Mouse (Mus musculus) midbrain, embryonic 14.5 days (tissue): ENCODE data around the gene Ttll11. TPM values are rescaled to one million over a fixed set of nuclear protein-coding genes. Genes with fewer than 3 reads are reported as not detected.

Experiments
- ATAC-seq: fragments of 200-750 bp; cut with Nextera tagmentation; 2 replicates; pipeline ENCODE4 v1.8.0; 2017; ENCODE audit warnings: moderate number of reproducible peaks, moderate library complexity; ENCODE audit not compliant: low FRiP score, low TSS enrichment
- DNase-seq: peaks from one replicate; pipeline ENCODE4 v3.0.0-alpha.2; 2015
- H3K27ac ChIP-seq: fragments of 300-500 bp; sonication (generic); replicated peaks from 2 replicates; pipeline ENCODE4 v1.5.1; 2014; ENCODE audit warnings: mild to moderate bottlenecking, low read depth, low read length, moderate library complexity
- H3K27me3 ChIP-seq: fragments of 300-500 bp; sonication (generic); 2 replicates; pipeline ENCODE4 v1.6.1; 2014; ENCODE audit warnings: low read length, control low read depth, mixed read lengths; ENCODE audit not compliant: control insufficient read depth, insufficient read depth
- H3K36me3 ChIP-seq: fragments of 300-500 bp; sonication (generic); 2 replicates; pipeline ENCODE4 v1.6.1; 2014; ENCODE audit warnings: low read length, control low read depth; ENCODE audit not compliant: control insufficient read depth, insufficient read depth
- H3K4me1 ChIP-seq: fragments of 300-500 bp; sonication (generic); 2 replicates; pipeline ENCODE4 v1.6.1; 2014; ENCODE audit warnings: mild to moderate bottlenecking, antibody characterized with exemption, low read length, control low read depth; ENCODE audit not compliant: control insufficient read depth, insufficient read depth
- H3K4me2 ChIP-seq: fragments of 300-500 bp; sonication (generic); 2 replicates; pipeline ENCODE4 v1.6.1; 2014; ENCODE audit warnings: mild to moderate bottlenecking, low read length, moderate library complexity
- H3K4me3 ChIP-seq: fragments of 300-500 bp; sonication (generic); replicated peaks from 2 replicates; pipeline ENCODE4 v1.5.1; 2014; ENCODE audit warnings: low read depth, low read length
- H3K9ac ChIP-seq: fragments of 300-500 bp; sonication (generic); replicated peaks from 2 replicates; pipeline ENCODE4 v1.6.1; 2014; ENCODE audit warnings: mild to moderate bottlenecking, low read length, moderate library complexity
- H3K9me3 ChIP-seq: fragments of 300-500 bp; sonication (generic); 2 replicates; pipeline ENCODE4 v1.6.1; 2016; ENCODE audit warnings: low read length, control low read depth, mixed read lengths; ENCODE audit not compliant: control insufficient read depth
- WGBS: fragments of 180-500 bp; shearing (Covaris S2); extraction: QIAGEN DNeasy Blood & Tissue Kit; methylation state at CpG from one replicate; pipeline ENCODE4 v1.1.7; 2014; 5-methylcytosine and 5-hydroxymethylcytosine counted together
- polyA plus RNA-seq: library from polyadenylated mRNA; unstranded; fragments of >200 nt; fragmentation: Nextera tagmentation; extraction: Ambion mirVana; gene quantifications from 2 replicates; pipeline ENCODE4 v1.2.1, GENCODE M21; 2014

The Ttll11 gene
- polyA plus RNA-seq, 1 experiment from 2014 or later, result 5.1 TPM

- no peaks in the 10 kb centered on the region for H3K36me3 ChIP-seq
- peaks cover 12% of the 10 kb centered on the region; the same call in 1 of the 2 replicates for H3K4me1 ChIP-seq
- ATAC-seq (no peak), DNase-seq (no peak)
- 81% methylated on average over 4 of the region's 4 CpGs for WGBS
- H3K9me3 ChIP-seq, result no peaks in the 10 kb centered on the region
- no peak overlapping the region for H3K27ac ChIP-seq
- no peaks in the 10 kb centered on the region for H3K27me3 ChIP-seq
- no peak overlapping the region for H3K4me3 ChIP-seq
- no peak overlapping the region for H3K4me2 ChIP-seq
- H3K9ac ChIP-seq, result no peak overlapping the region
Observed at GRCm38 (mm10) chr2:35863284-35863683, 116.4 kb downstream of the Ttll11 start.

- H3K4me3 ChIP-seq, result no peak overlapping the region
- no peaks in the 10 kb centered on the region for H3K36me3 ChIP-seq
- no peak overlapping the region for H3K27ac ChIP-seq
- peaks cover 12% of the 10 kb centered on the region; the same call in 1 of the 2 replicates for H3K4me1 ChIP-seq
- H3K27me3 ChIP-seq, result no peaks in the 10 kb centered on the region
- no peaks in the 10 kb centered on the region for H3K9me3 ChIP-seq
- DNase-seq, result no peak
- H3K4me2 ChIP-seq, result no peak overlapping the region
- H3K9ac ChIP-seq, result no peak overlapping the region
- no peak for ATAC-seq
- WGBS, result 88% methylated on average over 7 of the region's 7 CpGs
Observed at GRCm38 (mm10) chr2:35861185-35861584, 118.5 kb downstream of the Ttll11 start.

- Histone ChIP-seq H3K27me3 (no peaks in the 10 kb centered on the region), H3K4me2 (no peak overlapping the region), H3K9ac (no peak overlapping the region), H3K36me3 (no peaks in the 10 kb centered on the region), H3K4me1 (peaks cover 12% of the 10 kb centered on the region; the same call in 1 of the 2 replicates), H3K27ac (no peak overlapping the region), H3K4me3 (no peak overlapping the region), H3K9me3 (no peaks in the 10 kb centered on the region)
- 76% methylated on average over 10 of the region's 10 CpGs for WGBS
- no peak for ATAC-seq
- no peak for DNase-seq
Observed at GRCm38 (mm10) chr2:35860394-35860744, 119.3 kb downstream of the Ttll11 start.

- H3K27me3 ChIP-seq, result no peaks in the 10 kb centered on the region
- no peaks in the 10 kb centered on the region for H3K9me3 ChIP-seq
- 73% methylated on average over 7 of the region's 7 CpGs for WGBS
- no peak overlapping the region for H3K4me2 ChIP-seq
- H3K4me3 ChIP-seq, result no peak overlapping the region
- no peaks in the 10 kb centered on the region for H3K36me3 ChIP-seq
- H3K4me1 ChIP-seq, result peaks cover 12% of the 10 kb centered on the region; the same call in 1 of the 2 replicates
- H3K9ac ChIP-seq, result no peak overlapping the region
- H3K27ac ChIP-seq, result no peak overlapping the region
- ATAC-seq (no peak), DNase-seq (no peak)
Observed at GRCm38 (mm10) chr2:35859708-35860393, 119.9 kb downstream of the Ttll11 start.

GRCm38 (mm10) chr2:35858281-35858680 lies 121.4 kb downstream of the Ttll11 start:
- DNase-seq (no peak), ATAC-seq (no peak)
- Histone ChIP-seq H3K27me3 (no peaks in the 10 kb centered on the region), H3K9me3 (no peaks in the 10 kb centered on the region), H3K4me1 (peaks cover 12% of the 10 kb centered on the region; the same call in 1 of the 2 replicates), H3K27ac (no peak overlapping the region), H3K9ac (no peak overlapping the region), H3K4me3 (no peak overlapping the region), H3K4me2 (no peak overlapping the region), H3K36me3 (no peaks in the 10 kb centered on the region)
- 78% methylated on average over 6 of the region's 6 CpGs for WGBS

- DNase-seq (no peak), ATAC-seq (no peak)
- no peak overlapping the region for H3K9ac ChIP-seq
- no peak overlapping the region for H3K4me2 ChIP-seq
- H3K4me3 ChIP-seq, result no peak overlapping the region
- no peaks in the 10 kb centered on the region for H3K9me3 ChIP-seq
- no peaks in the 10 kb centered on the region for H3K36me3 ChIP-seq
- H3K27ac ChIP-seq, result no peak overlapping the region
- H3K27me3 ChIP-seq, result no peaks in the 10 kb centered on the region
- H3K4me1 ChIP-seq, result peaks cover 17% of the 10 kb centered on the region
- WGBS, result 89% methylated on average over 2 of the region's 2 CpGs
Observed at GRCm38 (mm10) chr2:35856901-35857300, 122.8 kb downstream of the Ttll11 start.

- H3K4me1 ChIP-seq, result peaks cover 21% of the 10 kb centered on the region
- no peak overlapping the region for H3K27ac ChIP-seq
- no peak for DNase-seq
- no peaks in the 10 kb centered on the region for H3K9me3 ChIP-seq
- H3K27me3 ChIP-seq, result no peaks in the 10 kb centered on the region
- 40% methylated on average over 5 of the region's 5 CpGs for WGBS
- no peak for ATAC-seq
- H3K36me3 ChIP-seq, result no peaks in the 10 kb centered on the region
- no peak overlapping the region for H3K9ac ChIP-seq
- no peak overlapping the region for H3K4me2 ChIP-seq
- no peak overlapping the region for H3K4me3 ChIP-seq
Observed at GRCm38 (mm10) chr2:35854877-35855276, 124.8 kb downstream of the Ttll11 start.

- WGBS, result 61% methylated on average over 4 of the region's 4 CpGs
Observed at GRCm38 (mm10) chr2:35852971-35853370, 126.7 kb downstream of the Ttll11 start.

GRCm38 (mm10) chr2:35852164-35852509 lies 127.6 kb downstream of the Ttll11 start:
- 0 out of 2 replicates have a peak overlapping the region, but pooled peaks have one; percentile 10 for H3K27ac ChIP-seq
- H3K4me1 ChIP-seq, result peaks cover 15% of the 10 kb centered on the region
- no peak overlapping the region for H3K9ac ChIP-seq
- peak overlapping the region; percentile 16; the same call in 1 of the 2 replicates for H3K4me2 ChIP-seq
- no peaks in the 10 kb centered on the region for H3K9me3 ChIP-seq
- DNase-seq (no peak), ATAC-seq (no peak)
- WGBS, result 22% methylated on average over 3 of the region's 3 CpGs
- no peaks in the 10 kb centered on the region for H3K27me3 ChIP-seq
- H3K4me3 ChIP-seq, result no peak overlapping the region
- no peaks in the 10 kb centered on the region for H3K36me3 ChIP-seq

More at GRCm38 (mm10) chr2:35852971-35853370, 126.7 kb downstream of the Ttll11 start:
- no peak overlapping the region for H3K4me2 ChIP-seq
- H3K36me3 ChIP-seq, result no peaks in the 10 kb centered on the region
- no peak overlapping the region for H3K4me3 ChIP-seq
- ATAC-seq (no peak), DNase-seq (no peak)
- H3K27ac ChIP-seq, result no peak overlapping the region
- no peaks in the 10 kb centered on the region for H3K9me3 ChIP-seq
- H3K4me1 ChIP-seq, result peaks cover 15% of the 10 kb centered on the region
- no peak overlapping the region for H3K9ac ChIP-seq
- H3K27me3 ChIP-seq, result no peaks in the 10 kb centered on the region
